Mouse (Mus musculus) neural tube, embryonic 15.5 days (tissue): ENCODE data around the gene Fam83g. TPM values are rescaled to one million over a fixed set of nuclear protein-coding genes. Genes with fewer than 3 reads are reported as not detected.

Experiments
- ATAC-seq: fragments of 200-750 bp; cut with Nextera tagmentation; 2 replicates; pipeline ENCODE4 v1.8.0; 2017; ENCODE audit warnings: mild to moderate bottlenecking, moderate TSS enrichment, moderate library complexity; ENCODE audit not compliant: low FRiP score
- H3K27ac ChIP-seq: fragments of 300-500 bp; sonication (generic); replicated peaks from 2 replicates; pipeline ENCODE4 v1.5.1; 2015; ENCODE audit warnings: mild to moderate bottlenecking, inconsistent platforms
- H3K27me3 ChIP-seq: fragments of 300-500 bp; sonication (generic); replicated peaks from 2 replicates; pipeline ENCODE4 v1.6.1; 2015; ENCODE audit warnings: inconsistent platforms
- H3K36me3 ChIP-seq: fragments of 300-500 bp; sonication (generic); 2 replicates; pipeline ENCODE4 v1.6.1; 2015; ENCODE audit warnings: inconsistent platforms
- H3K4me1 ChIP-seq: fragments of 300-500 bp; sonication (generic); 2 replicates; pipeline ENCODE4 v1.6.1; 2015; ENCODE audit warnings: inconsistent platforms
- H3K4me2 ChIP-seq: fragments of 300-500 bp; sonication (generic); 2 replicates; pipeline ENCODE4 v1.6.1; 2015; ENCODE audit warnings: inconsistent platforms, mild to moderate bottlenecking, moderate library complexity
- H3K4me3 ChIP-seq: fragments of 300-500 bp; sonication (generic); replicated peaks from 2 replicates; pipeline ENCODE4 v1.5.1; 2015; ENCODE audit warnings: mild to moderate bottlenecking, inconsistent platforms
- H3K9ac ChIP-seq: fragments of 300-500 bp; sonication (generic); replicated peaks from 2 replicates; pipeline ENCODE4 v1.6.1; 2015; ENCODE audit warnings: mild to moderate bottlenecking, inconsistent platforms
- H3K9me3 ChIP-seq: fragments of 300-500 bp; sonication (generic); replicated peaks from 2 replicates; pipeline ENCODE4 v1.6.1; 2016; ENCODE audit warnings: inconsistent platforms
- WGBS: fragments of 180-500 bp; shearing (Covaris S2); methylation state at CpG from one replicate; pipeline ENCODE4 v1.1.7; 2015; ENCODE audit warnings: mixed read lengths; 5-methylcytosine and 5-hydroxymethylcytosine counted together
- polyA plus RNA-seq: library from polyadenylated mRNA; unstranded; fragments of >200 nt; fragmentation: Nextera tagmentation; extraction: Ambion mirVana; gene quantifications from 2 replicates; pipeline ENCODE4 v1.2.1, GENCODE M21; 2015

Fam83g gene
- polyA plus RNA-seq, 1 experiment from 2014 or later, result 0.27 TPM

GRCm38 (mm10) chr11:61737290-61737689, 53.4 kb downstream of the Fam83g start:
- ATAC-seq, result no peak
- no peaks in the 10 kb centered on the region for H3K9me3 ChIP-seq
- H3K4me2 ChIP-seq, result no peak overlapping the region
- peaks cover 85% of the 10 kb centered on the region for H3K36me3 ChIP-seq
- no peak overlapping the region for H3K9ac ChIP-seq
- H3K4me1 ChIP-seq, result no peaks in the 10 kb centered on the region
- no peaks in the 10 kb centered on the region for H3K27me3 ChIP-seq
- H3K27ac ChIP-seq, result no peak overlapping the region
- 96% methylated on average over 1 of the region's 1 CpGs for WGBS
- no peak overlapping the region for H3K4me3 ChIP-seq

- Histone ChIP-seq H3K4me2 (no peak overlapping the region), H3K36me3 (peaks cover 73% of the 10 kb centered on the region), H3K4me1 (no peaks in the 10 kb centered on the region), H3K4me3 (no peak overlapping the region), H3K27ac (no peak overlapping the region), H3K9ac (no peak overlapping the region), H3K27me3 (no peaks in the 10 kb centered on the region), H3K9me3 (no peaks in the 10 kb centered on the region)
- no peak for ATAC-seq
- WGBS, result 96% methylated on average over 1 of the region's 1 CpGs
Observed at GRCm38 (mm10) chr11:61740500-61740899, 56.6 kb downstream of the Fam83g start.

GRCm38 (mm10) chr11:61743768-61744167, 59.9 kb downstream of the Fam83g start:
- H3K4me2 ChIP-seq, result no peak overlapping the region
- no peaks in the 10 kb centered on the region for H3K9me3 ChIP-seq
- H3K4me3 ChIP-seq, result no peak overlapping the region
- H3K9ac ChIP-seq, result no peak overlapping the region
- no peak overlapping the region for H3K27ac ChIP-seq
- no peak for ATAC-seq
- H3K4me1 ChIP-seq, result no peaks in the 10 kb centered on the region
- no peaks in the 10 kb centered on the region for H3K27me3 ChIP-seq
- H3K36me3 ChIP-seq, result peaks cover 59% of the 10 kb centered on the region
- 77% methylated on average over 3 of the region's 3 CpGs for WGBS

- H3K4me2 ChIP-seq, result no peak overlapping the region
- H3K9me3 ChIP-seq, result no peaks in the 10 kb centered on the region
- no peak overlapping the region for H3K9ac ChIP-seq
- no peak for ATAC-seq
- H3K36me3 ChIP-seq, result peaks cover 58% of the 10 kb centered on the region
- WGBS, result 76% methylated on average over 3 of the region's 3 CpGs
- no peaks in the 10 kb centered on the region for H3K27me3 ChIP-seq
- no peak overlapping the region for H3K27ac ChIP-seq
- H3K4me3 ChIP-seq, result no peak overlapping the region
- no peaks in the 10 kb centered on the region for H3K4me1 ChIP-seq
Observed at GRCm38 (mm10) chr11:61744460-61744859, 60.6 kb downstream of the Fam83g start.

GRCm38 (mm10) chr11:61745781-61746180, 61.9 kb downstream of the Fam83g start:
- H3K9me3 ChIP-seq, result no peaks in the 10 kb centered on the region
- H3K4me3 ChIP-seq, result no peak overlapping the region
- ATAC-seq, result no peak
- H3K4me1 ChIP-seq, result no peaks in the 10 kb centered on the region
- no peak overlapping the region for H3K4me2 ChIP-seq
- H3K9ac ChIP-seq, result no peak overlapping the region
- no peaks in the 10 kb centered on the region for H3K27me3 ChIP-seq
- no peak overlapping the region for H3K27ac ChIP-seq
- peaks cover 59% of the 10 kb centered on the region for H3K36me3 ChIP-seq
- WGBS, result 94% methylated on average over 9 of the region's 9 CpGs

GRCm38 (mm10) chr11:61747161-61747560, 63.3 kb downstream of the Fam83g start:
- ATAC-seq, result no peak
- Histone ChIP-seq H3K4me3 (no peak overlapping the region), H3K36me3 (peaks cover 64% of the 10 kb centered on the region), H3K27ac (no peak overlapping the region), H3K4me2 (no peak overlapping the region), H3K27me3 (no peaks in the 10 kb centered on the region), H3K4me1 (no peaks in the 10 kb centered on the region), H3K9ac (no peak overlapping the region), H3K9me3 (no peaks in the 10 kb centered on the region)
- 60% methylated on average over 3 of the region's 3 CpGs for WGBS

- H3K9ac ChIP-seq, result no peak overlapping the region
- WGBS, result 81% methylated on average over 5 of the region's 5 CpGs
- no peaks in the 10 kb centered on the region for H3K4me1 ChIP-seq
- no peak overlapping the region for H3K4me2 ChIP-seq
- ATAC-seq, result no peak
- no peak overlapping the region for H3K4me3 ChIP-seq
- no peaks in the 10 kb centered on the region for H3K27me3 ChIP-seq
- no peak overlapping the region for H3K27ac ChIP-seq
- H3K36me3 ChIP-seq, result peaks cover 78% of the 10 kb centered on the region
- no peaks in the 10 kb centered on the region for H3K9me3 ChIP-seq
Observed at GRCm38 (mm10) chr11:61751612-61752011, 67.7 kb downstream of the Fam83g start.

- Histone ChIP-seq H3K9me3 (no peaks in the 10 kb centered on the region), H3K27ac (no peak overlapping the region), H3K4me1 (peaks cover 15% of the 10 kb centered on the region), H3K4me2 (no peak overlapping the region), H3K27me3 (no peaks in the 10 kb centered on the region), H3K9ac (no peak overlapping the region), H3K36me3 (peaks cover 39% of the 10 kb centered on the region), H3K4me3 (no peak overlapping the region)
- ATAC-seq, result no peak
- 93% methylated on average over 2 of the region's 2 CpGs for WGBS
Observed at GRCm38 (mm10) chr11:61757151-61757550, 73.3 kb downstream of the Fam83g start.

Other genes with a start within 250 kb of the Fam83g start
- 24.1 and 32.9 TPM in 2 replicates for gene Rnf112, start 230.0 kb upstream of the Fam83g start, polyA plus RNA-seq
- 48.3 and 73.6 TPM in 2 replicates for gene Mfap4, start 198.7 kb upstream of the Fam83g start, polyA plus RNA-seq
- 65.9 and 67.7 TPM in 2 replicates for gene Mapk7, start 189.7 kb upstream of the Fam83g start, polyA plus RNA-seq
- 28.6 and 31.2 TPM in 2 replicates for gene B9d1, start 178.9 kb upstream of the Fam83g start, polyA plus RNA-seq
- gene Epn2, start 104.4 kb upstream of the Fam83g start, polyA plus RNA-seq, result 55.7 and 60.1 TPM in 2 replicates
- gene Grap, start 30.8 kb upstream of the Fam83g start, polyA plus RNA-seq, result 9.4 and 14.4 TPM in 2 replicates
- gene Slc5a10, start 36.7 kb downstream of the Fam83g start, polyA plus RNA-seq, result not detected in 2 replicates
- gene Prpsap2, start 78.0 kb downstream of the Fam83g start, polyA plus RNA-seq, result 43.1 and 49.8 TPM in 2 replicates
- gene Ulk2, start 171.0 kb downstream of the Fam83g start, polyA plus RNA-seq, result 28.9 and 31.4 TPM in 2 replicates
- 12.0 and 13.1 TPM in 2 replicates for gene Akap10, start 246.2 kb downstream of the Fam83g start, polyA plus RNA-seq